Mouse (Mus musculus) heart, embryonic 10.5 days (tissue): ENCODE data around the gene Gas7. TPM values are rescaled to one million over a fixed set of nuclear protein-coding genes. Genes with fewer than 3 reads are reported as not detected.

Source experiments
- DNase-seq: peaks from one replicate; pipeline ENCODE4 v3.0.0-alpha.2; 2017; ENCODE audit warnings: low spot score
- H3K27ac ChIP-seq: fragments of 300-500 bp; sonication (generic); 2 replicates; pipeline ENCODE4 v1.5.1; 2016; ENCODE audit warnings: mild to moderate bottlenecking
- H3K27me3 ChIP-seq: fragments of 300-500 bp; sonication (generic); 2 replicates; pipeline ENCODE4 v1.6.1; 2016; ENCODE audit warnings: mild to moderate bottlenecking; ENCODE audit not compliant: poor library complexity, insufficient read depth, severe bottlenecking
- H3K36me3 ChIP-seq: fragments of 300-500 bp; sonication (generic); 2 replicates; pipeline ENCODE4 v1.6.1; 2016; ENCODE audit warnings: mild to moderate bottlenecking, moderate library complexity
- H3K4me1 ChIP-seq: fragments of 300-500 bp; sonication (generic); 2 replicates; pipeline ENCODE4 v1.6.1; 2016; ENCODE audit warnings: mild to moderate bottlenecking
- H3K4me3 ChIP-seq: fragments of 300-500 bp; sonication (generic); 2 replicates; pipeline ENCODE4 v1.5.1; 2016; ENCODE audit warnings: mild to moderate bottlenecking, moderate library complexity
- H3K9me3 ChIP-seq: fragments of 300-500 bp; sonication (generic); 2 replicates; pipeline ENCODE4 v1.6.1; 2016; ENCODE audit warnings: mild to moderate bottlenecking, moderate library complexity
- WGBS: fragments of 180-500 bp; shearing (Covaris S2); methylation state at CpG from one replicate; pipeline ENCODE4 v1.1.7; 2016; 5-methylcytosine and 5-hydroxymethylcytosine counted together
- polyA plus RNA-seq: library from polyadenylated mRNA; unstranded; fragments of >200 nt; fragmentation: Nextera tagmentation; extraction: Ambion mirVana; gene quantifications from 2 replicates; pipeline ENCODE4 v1.2.1, GENCODE M21; 2016

Gas7 gene
- polyA plus RNA-seq, 1 experiment from 2014 or later: 3.0 TPM

- peaks cover 52% of the 10 kb centered on the region for H3K4me1 ChIP-seq
- WGBS: 29% methylated on average over 2 of the region's 2 CpGs
- H3K27me3 ChIP-seq: peaks cover 40% of the 10 kb centered on the region
Measured at GRCm38 (mm10) chr11:67458171-67458570, 2.9 kb downstream of the Gas7 start.

GRCm38 (mm10) chr11:67467132-67467531 lies 11.9 kb downstream of the Gas7 start:
- WGBS: 56% methylated on average over 4 of the region's 4 CpGs
- H3K27ac ChIP-seq: no peak overlapping the region; the same call in 1 of the 2 replicates
- DNase-seq: no peak

More at GRCm38 (mm10) chr11:67458171-67458570, 2.9 kb downstream of the Gas7 start:
- H3K36me3 ChIP-seq: no peaks in the 10 kb centered on the region
- H3K27ac ChIP-seq: no peak overlapping the region
- no peaks in the 10 kb centered on the region for H3K9me3 ChIP-seq
- no peak overlapping the region for H3K4me3 ChIP-seq
- no peak for DNase-seq

GRCm38 (mm10) chr11:67468846-67469245 lies 13.6 kb downstream of the Gas7 start:
- no peak overlapping the region for H3K27ac ChIP-seq
- H3K9me3 ChIP-seq: no peaks in the 10 kb centered on the region
- WGBS: 56% methylated on average over 7 of the region's 7 CpGs
- no peaks in the 10 kb centered on the region for H3K36me3 ChIP-seq
- H3K4me1 ChIP-seq: 0 out of 2 replicates have a peak, but pooled peaks cover 7% of the 10 kb centered on the region
- H3K4me3 ChIP-seq: no peak overlapping the region
- no peak for DNase-seq
- H3K27me3 ChIP-seq: no peaks in the 10 kb centered on the region; the same call in 1 of the 2 replicates

More at GRCm38 (mm10) chr11:67467132-67467531, 11.9 kb downstream of the Gas7 start:
- H3K4me3 ChIP-seq: no peak overlapping the region
- H3K36me3 ChIP-seq: no peaks in the 10 kb centered on the region
- H3K9me3 ChIP-seq: no peaks in the 10 kb centered on the region
- no peaks in the 10 kb centered on the region for H3K27me3 ChIP-seq
- peaks cover 11% of the 10 kb centered on the region; the same call in 1 of the 2 replicates for H3K4me1 ChIP-seq

- no peak for DNase-seq
- Histone ChIP-seq H3K9me3 (no peaks in the 10 kb centered on the region), H3K4me1 (peaks cover 13% of the 10 kb centered on the region), H3K36me3 (no peaks in the 10 kb centered on the region), H3K27ac (no peak overlapping the region), H3K4me3 (no peak overlapping the region), H3K27me3 (peaks cover 5% of the 10 kb centered on the region; the same call in 1 of the 2 replicates)
- 67% methylated on average over 5 of the region's 5 CpGs for WGBS
Measured at GRCm38 (mm10) chr11:67474590-67474989, 19.4 kb downstream of the Gas7 start.

- no peak overlapping the region for H3K4me3 ChIP-seq
- H3K9me3 ChIP-seq: no peaks in the 10 kb centered on the region
- H3K27ac ChIP-seq: no peak overlapping the region
- no peak for DNase-seq
- 50% methylated on average over 4 of the region's 4 CpGs for WGBS
- no peaks in the 10 kb centered on the region for H3K36me3 ChIP-seq
- peaks cover 27% of the 10 kb centered on the region for H3K4me1 ChIP-seq
- peaks cover 5% of the 10 kb centered on the region; the same call in 1 of the 2 replicates for H3K27me3 ChIP-seq
Measured at GRCm38 (mm10) chr11:67479534-67479933, 24.3 kb downstream of the Gas7 start.

- peaks cover 34% of the 10 kb centered on the region for H3K4me1 ChIP-seq
Measured at GRCm38 (mm10) chr11:67480204-67480956, 25.1 kb downstream of the Gas7 start.

GRCm38 (mm10) chr11:67481691-67482090 lies 26.5 kb downstream of the Gas7 start:
- peaks cover 5% of the 10 kb centered on the region; the same call in 1 of the 2 replicates for H3K27me3 ChIP-seq
- H3K27ac ChIP-seq: no peak overlapping the region
- WGBS: 40% methylated on average over 5 of the region's 5 CpGs
- no peak overlapping the region for H3K4me3 ChIP-seq
- H3K9me3 ChIP-seq: no peaks in the 10 kb centered on the region
- DNase-seq: no peak
- no peaks in the 10 kb centered on the region for H3K36me3 ChIP-seq
- H3K4me1 ChIP-seq: peaks cover 39% of the 10 kb centered on the region

More at GRCm38 (mm10) chr11:67480204-67480956, 25.1 kb downstream of the Gas7 start:
- 66% methylated on average over 5 of the region's 5 CpGs for WGBS
- Histone ChIP-seq H3K9me3 (no peaks in the 10 kb centered on the region), H3K27me3 (peaks cover 5% of the 10 kb centered on the region; the same call in 1 of the 2 replicates), H3K4me3 (no peak overlapping the region), H3K27ac (no peak overlapping the region), H3K36me3 (no peaks in the 10 kb centered on the region)
- no peak for DNase-seq

- no peaks in the 10 kb centered on the region for H3K9me3 ChIP-seq
- no peaks in the 10 kb centered on the region for H3K36me3 ChIP-seq
- peaks cover 5% of the 10 kb centered on the region; the same call in 1 of the 2 replicates for H3K27me3 ChIP-seq
- no peak overlapping the region for H3K27ac ChIP-seq
- 51% methylated on average over 9 of the region's 9 CpGs for WGBS
- no peak overlapping the region for H3K4me3 ChIP-seq
- no peak for DNase-seq
- peaks cover 39% of the 10 kb centered on the region for H3K4me1 ChIP-seq
Measured at GRCm38 (mm10) chr11:67482217-67482760, 27.1 kb downstream of the Gas7 start.

GRCm38 (mm10) chr11:67488156-67488555 lies 32.9 kb downstream of the Gas7 start:
- 56% methylated on average over 12 of the region's 12 CpGs for WGBS
- no peak for DNase-seq
- peaks cover 21% of the 10 kb centered on the region for H3K4me1 ChIP-seq
- H3K36me3 ChIP-seq: no peaks in the 10 kb centered on the region
- H3K9me3 ChIP-seq: no peaks in the 10 kb centered on the region
- no peak overlapping the region for H3K4me3 ChIP-seq
- H3K27ac ChIP-seq: no peak overlapping the region
- no peaks in the 10 kb centered on the region for H3K27me3 ChIP-seq

- Histone ChIP-seq H3K27me3 (no peaks in the 10 kb centered on the region), H3K36me3 (no peaks in the 10 kb centered on the region), H3K4me3 (no peak overlapping the region), H3K4me1 (peaks cover 21% of the 10 kb centered on the region), H3K9me3 (no peaks in the 10 kb centered on the region), H3K27ac (no peak overlapping the region)
- 69% methylated on average over 10 of the region's 10 CpGs for WGBS
- DNase-seq: no peak
Measured at GRCm38 (mm10) chr11:67489647-67490175, 34.5 kb downstream of the Gas7 start.

GRCm38 (mm10) chr11:67496796-67497195 lies 41.6 kb downstream of the Gas7 start:
- no peak for DNase-seq
- Histone ChIP-seq H3K9me3 (no peaks in the 10 kb centered on the region), H3K27me3 (no peaks in the 10 kb centered on the region), H3K27ac (no peak overlapping the region), H3K4me3 (no peak overlapping the region), H3K36me3 (no peaks in the 10 kb centered on the region), H3K4me1 (0 out of 2 replicates have a peak, but pooled peaks cover 3% of the 10 kb centered on the region)
- WGBS: 59% methylated on average over 1 of the region's 1 CpGs

GRCm38 (mm10) chr11:67500115-67500514 lies 44.9 kb downstream of the Gas7 start:
- Histone ChIP-seq H3K4me1 (no peaks in the 10 kb centered on the region), H3K4me3 (no peak overlapping the region), H3K36me3 (no peaks in the 10 kb centered on the region), H3K9me3 (no peaks in the 10 kb centered on the region), H3K27ac (no peak overlapping the region), H3K27me3 (no peaks in the 10 kb centered on the region)
- DNase-seq: no peak
- WGBS: 78% methylated on average over 2 of the region's 2 CpGs
